Mouse (Mus musculus): ENCODE measurements around the gene Caskin2.

DNA sequence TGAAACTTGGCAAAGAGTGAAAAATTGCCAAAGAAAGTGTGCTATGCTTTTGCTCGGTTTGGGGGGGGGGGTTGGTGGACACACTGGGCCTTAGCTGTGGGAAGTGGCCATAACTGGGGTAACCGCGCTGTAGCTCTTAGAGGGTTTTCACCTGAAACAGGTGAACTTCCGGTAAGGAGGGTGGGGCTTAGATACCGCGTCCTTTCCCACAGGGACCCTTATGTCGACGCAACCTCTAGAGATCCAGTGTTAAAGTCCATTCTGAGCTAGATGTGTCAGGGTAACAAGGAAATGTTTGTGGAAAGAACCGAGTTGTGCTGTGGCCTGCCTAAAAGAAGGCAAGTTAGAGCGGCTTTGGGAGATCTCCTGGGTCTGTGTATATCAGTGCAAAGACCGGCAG, 11.4 kb upstream of the Caskin2 start:
- TF ChIP-seq RCOR1 (conservative IDR thresholded peaks at IDR 0.05; ENCODE audit: low read depth, low read length) (no peak), ZNF384 (IDR thresholded peaks at IDR 0.05; ENCODE audit: low read depth, low read length) (no peak), HCFC1 (IDR thresholded peaks at IDR 0.05; ENCODE audit: low read depth, low read length) (no peak), MAX (IDR thresholded peaks at IDR 0.05; ENCODE audit: low read length) (no peak), MAZ (IDR thresholded peaks at IDR 0.05; ENCODE audit: low read depth, low read length) (no peak)

Data from CH12.LX (cell line).